Mouse (Mus musculus) embryonic facial prominence, embryonic 11.5 days (tissue): ENCODE results near the gene Vasp. TPM values are rescaled to one million over a fixed set of nuclear protein-coding genes. Genes with fewer than 3 reads are reported as not detected.

Experiments used
- ATAC-seq: fragments of 200-750 bp; cut with Nextera tagmentation; replicated peaks from 2 replicates; pipeline ENCODE4 v1.8.0; 2017; ENCODE audit warnings: low read depth; ENCODE audit not compliant: insufficient number of reproducible peaks, low FRiP score, low TSS enrichment
- DNase-seq: peaks from one replicate; pipeline ENCODE4 v3.0.0-alpha.2; 2015; ENCODE audit warnings: low spot score
- H3K27ac ChIP-seq: fragments of 300-500 bp; sonication (generic); replicated peaks from 2 replicates; pipeline ENCODE4 v1.5.1; 2014; ENCODE audit warnings: mild to moderate bottlenecking, low read depth, low read length, control low read depth
- H3K27me3 ChIP-seq: fragments of 300-500 bp; sonication (generic); 2 replicates; pipeline ENCODE4 v1.6.1; 2014; ENCODE audit warnings: mild to moderate bottlenecking, low read length, moderate library complexity, mixed read lengths; ENCODE audit not compliant: control insufficient read depth, insufficient read depth
- H3K36me3 ChIP-seq: fragments of 300-500 bp; sonication (generic); replicated peaks from 2 replicates; pipeline ENCODE4 v1.6.1; 2014; ENCODE audit warnings: low read depth, mild to moderate bottlenecking, low read length, moderate library complexity, mixed read lengths; ENCODE audit not compliant: control insufficient read depth, insufficient read depth
- H3K4me1 ChIP-seq: fragments of 300-500 bp; sonication (generic); 2 replicates; pipeline ENCODE4 v1.6.1; 2014; ENCODE audit warnings: low read length, mixed read lengths; ENCODE audit not compliant: control insufficient read depth, insufficient read depth
- H3K4me2 ChIP-seq: fragments of 300-500 bp; sonication (generic); 2 replicates; pipeline ENCODE4 v1.6.1; 2014; ENCODE audit warnings: low read depth, mild to moderate bottlenecking, control low read depth, low read length, moderate library complexity
- H3K4me3 ChIP-seq: fragments of 300-500 bp; sonication (generic); 2 replicates; pipeline ENCODE4 v1.5.1; 2014; ENCODE audit warnings: low read depth, low read length, control low read depth
- H3K9ac ChIP-seq: fragments of 300-500 bp; sonication (generic); replicated peaks from 2 replicates; pipeline ENCODE4 v1.6.1; 2014; ENCODE audit warnings: mild to moderate bottlenecking, control low read depth, low read length
- H3K9me3 ChIP-seq: fragments of 300-500 bp; sonication (generic); replicated peaks from 2 replicates; pipeline ENCODE4 v1.6.1; 2016; ENCODE audit warnings: mild to moderate bottlenecking, low read length, inconsistent platforms, mixed read lengths; ENCODE audit not compliant: control insufficient read depth
- WGBS: fragments of 180-500 bp; shearing (Covaris S2); extraction: QIAGEN DNeasy Blood & Tissue Kit; methylation state at CpG from one replicate; pipeline ENCODE4 v1.1.7; 2014; 5-methylcytosine and 5-hydroxymethylcytosine counted together
- polyA plus RNA-seq: library from polyadenylated mRNA; unstranded; fragments of >200 nt; fragmentation: Nextera tagmentation; extraction: Ambion mirVana; gene quantifications from 2 replicates; pipeline ENCODE4 v1.2.1, GENCODE M21; 2014

The Vasp gene
- polyA plus RNA-seq, 1 experiment from 2014 or later = 53.2 TPM

DNA sequence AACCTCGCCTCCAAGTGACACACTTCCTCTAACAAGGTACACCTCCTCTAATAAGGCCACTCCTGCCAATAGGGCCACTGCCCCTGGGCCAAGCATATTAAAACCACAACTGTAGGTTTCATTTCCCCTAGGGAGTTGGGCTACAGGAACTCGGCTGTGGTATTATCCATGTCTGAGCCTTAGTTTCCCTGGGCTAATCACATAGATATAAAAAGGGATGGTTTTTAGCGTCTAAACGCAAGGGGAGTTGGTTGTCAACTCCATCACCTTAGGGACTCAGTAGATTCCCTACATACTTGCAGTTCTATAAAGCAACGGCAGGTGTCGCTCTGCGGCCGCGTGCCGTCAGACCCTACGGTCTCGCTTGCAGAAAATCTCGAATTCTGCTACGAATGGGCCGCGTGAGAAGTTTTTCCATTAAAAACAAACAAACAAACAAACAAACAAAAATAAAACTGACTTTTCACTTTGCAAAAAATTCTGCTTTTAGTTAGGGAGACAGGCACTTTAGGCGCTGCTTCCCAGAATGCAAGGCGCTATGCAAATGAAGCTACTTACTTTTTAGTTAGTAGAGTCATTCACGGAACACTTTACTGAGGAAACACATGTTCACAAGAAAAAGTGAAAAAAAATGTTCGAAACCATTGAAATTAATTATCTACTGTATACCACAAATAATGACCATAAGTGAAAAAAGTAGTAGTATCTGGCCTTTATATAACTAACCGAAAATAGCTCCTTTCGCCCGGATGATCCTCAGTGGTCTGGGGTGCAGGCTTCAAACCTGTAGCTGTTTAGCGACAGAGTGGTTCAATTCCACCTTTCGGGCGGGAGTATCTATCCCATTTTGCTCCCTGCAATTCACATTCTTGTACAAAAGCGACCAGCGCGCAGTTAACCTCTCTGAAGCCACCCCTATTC lies 29.1 kb upstream of the Vasp start:
- H3K9me3 ChIP-seq = no peaks in the 10 kb centered on the region
- peak; percentile 65 for ATAC-seq
- peak overlapping the region; percentile 29; the same call in 1 of the 2 replicates for H3K4me3 ChIP-seq
- H3K36me3 ChIP-seq = no peaks in the 10 kb centered on the region
- H3K4me2 ChIP-seq = peak overlapping the region; percentile 30
- under 1% methylated on average over 29 of the region's 29 CpGs for WGBS
- peak; percentile 88 for DNase-seq
- H3K27ac ChIP-seq = no peak overlapping the region
- H3K27me3 ChIP-seq = peaks cover 36% of the 10 kb centered on the region
- H3K4me1 ChIP-seq = peaks cover 6% of the 10 kb centered on the region
- no peak overlapping the region for H3K9ac ChIP-seq

DNA sequence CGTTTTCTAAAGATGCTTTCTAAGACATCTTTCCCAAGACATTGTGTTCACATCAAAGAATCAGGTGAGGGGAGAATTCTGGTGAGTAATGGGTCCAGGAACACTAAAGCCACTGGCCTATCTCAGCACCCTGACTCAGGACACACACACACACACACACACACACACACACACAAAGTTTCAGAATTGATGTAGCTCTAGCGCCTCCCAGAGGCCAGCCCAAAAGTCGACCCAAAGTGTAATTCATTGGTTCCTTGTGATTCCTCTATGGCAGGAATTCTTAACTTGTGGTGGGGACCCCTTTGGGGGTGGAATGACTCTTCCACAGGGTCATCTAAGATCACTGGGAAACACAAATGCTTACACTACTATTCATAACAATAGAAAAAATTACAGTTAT lies 27.6 kb upstream of the Vasp start:
- H3K9me3 ChIP-seq = no peaks in the 10 kb centered on the region
- 25% methylated on average over 3 of the region's 3 CpGs for WGBS
- DNase-seq (peak; percentile 68), ATAC-seq (no peak)
- no peaks in the 10 kb centered on the region for H3K4me1 ChIP-seq
- no peak overlapping the region for H3K4me2 ChIP-seq
- H3K27me3 ChIP-seq = peaks cover 22% of the 10 kb centered on the region
- no peak overlapping the region for H3K4me3 ChIP-seq
- no peak overlapping the region for H3K9ac ChIP-seq
- no peak overlapping the region for H3K27ac ChIP-seq
- H3K36me3 ChIP-seq = no peaks in the 10 kb centered on the region

DNA sequence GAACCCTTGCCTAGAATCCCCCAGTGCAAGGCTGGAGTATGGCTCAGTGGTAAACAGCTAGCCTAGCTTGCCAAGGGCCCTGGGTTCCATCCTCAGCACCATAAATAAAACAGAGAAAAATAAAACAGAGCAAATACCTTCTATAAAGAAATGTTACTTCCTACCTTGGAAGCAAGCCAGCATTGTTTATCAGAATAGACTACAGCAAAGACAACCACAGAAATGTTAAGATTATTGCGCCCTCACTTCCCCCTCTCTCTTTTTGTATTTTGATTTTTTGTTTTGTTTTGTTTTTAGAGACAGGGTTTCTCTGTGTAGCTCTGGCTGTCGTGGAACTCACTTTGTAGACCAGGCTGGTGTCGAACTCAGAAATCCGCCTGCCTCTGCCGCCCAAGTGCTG lies 26.2 kb upstream of the Vasp start:
- Histone ChIP-seq H3K27ac (no peak overlapping the region), H3K9ac (no peak overlapping the region), H3K4me3 (no peak overlapping the region), H3K4me2 (no peak overlapping the region), H3K27me3 (peaks cover 10% of the 10 kb centered on the region), H3K36me3 (no peaks in the 10 kb centered on the region), H3K4me1 (no peaks in the 10 kb centered on the region), H3K9me3 (no peaks in the 10 kb centered on the region)
- no peak for DNase-seq
- no peak for ATAC-seq
- WGBS = 93% methylated on average over 5 of the region's 5 CpGs

DNA sequence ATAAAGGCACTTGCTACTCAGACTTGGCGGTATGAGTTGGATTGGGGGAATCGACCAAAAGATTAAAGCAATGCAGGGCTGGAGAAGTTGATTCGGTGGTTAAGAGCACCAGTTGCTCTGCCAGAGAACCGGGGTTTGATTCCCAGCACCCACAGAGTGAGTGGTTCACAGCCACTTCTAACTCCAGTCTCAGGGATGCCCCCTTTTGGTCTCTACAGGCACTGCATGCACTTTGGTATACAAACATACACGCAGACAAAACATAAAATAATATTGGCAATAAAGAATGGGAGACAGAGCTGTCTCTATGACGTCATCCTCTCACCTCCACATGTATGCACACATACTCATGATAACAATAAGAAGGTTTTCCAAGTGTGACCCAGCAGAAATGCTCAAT lies 25.4 kb upstream of the Vasp start:
- no peaks in the 10 kb centered on the region for H3K9me3 ChIP-seq
- ATAC-seq (no peak), DNase-seq (no peak)
- H3K27me3 ChIP-seq = peaks cover 4% of the 10 kb centered on the region; the same call in 1 of the 2 replicates
- no peaks in the 10 kb centered on the region for H3K36me3 ChIP-seq
- H3K4me3 ChIP-seq = no peak overlapping the region
- no peaks in the 10 kb centered on the region for H3K4me1 ChIP-seq
- WGBS = 87% methylated on average over 6 of the region's 6 CpGs
- H3K9ac ChIP-seq = no peak overlapping the region
- H3K27ac ChIP-seq = no peak overlapping the region
- H3K4me2 ChIP-seq = no peak overlapping the region

DNA sequence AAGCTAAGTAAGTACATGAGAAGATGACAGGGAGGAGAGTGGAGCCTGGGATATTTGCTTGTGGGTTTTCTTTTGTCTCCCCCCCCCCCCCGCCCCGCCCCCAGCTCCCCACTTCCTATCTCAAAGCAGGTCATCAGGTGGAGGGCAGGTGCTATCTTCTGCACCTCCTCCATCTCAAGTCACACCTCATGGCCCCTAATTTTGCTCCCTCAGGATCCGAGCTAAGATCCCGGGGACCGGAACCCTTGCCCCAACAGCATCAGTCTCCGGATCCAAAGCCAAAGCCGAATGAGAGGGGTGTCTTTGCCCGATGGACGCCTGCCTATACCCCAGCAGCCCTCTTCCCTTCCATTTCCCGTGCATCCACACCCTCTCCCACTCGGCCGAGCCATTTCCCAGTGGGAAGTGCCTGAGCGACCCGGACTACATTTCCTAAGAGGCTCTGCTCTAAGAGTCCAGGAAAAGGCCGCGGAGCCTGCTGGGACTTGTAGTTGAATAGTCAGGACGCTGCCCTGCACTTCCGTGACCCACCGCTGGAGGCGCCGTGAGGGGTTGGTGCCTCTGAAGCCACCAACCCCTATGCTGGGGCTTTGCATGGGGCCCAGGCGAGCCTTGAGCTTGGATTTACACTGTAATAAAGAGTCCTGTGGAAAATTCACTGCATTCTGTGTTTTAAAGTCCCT lies 24.0 kb upstream of the Vasp start:
- H3K4me3 ChIP-seq = no peak overlapping the region; the same call in 1 of the 2 replicates
- H3K27ac ChIP-seq = no peak overlapping the region
- H3K27me3 ChIP-seq = no peaks in the 10 kb centered on the region
- no peaks in the 10 kb centered on the region; the same call in 1 of the 2 replicates for H3K4me1 ChIP-seq
- 12% methylated on average over 21 of the region's 22 CpGs for WGBS
- DNase-seq (peak; percentile 98), ATAC-seq (peak; percentile 54)
- H3K9me3 ChIP-seq = no peaks in the 10 kb centered on the region
- H3K9ac ChIP-seq = peak overlapping the region; percentile 14
- peak overlapping the region; percentile 26 for H3K4me2 ChIP-seq
- no peaks in the 10 kb centered on the region for H3K36me3 ChIP-seq

DNA sequence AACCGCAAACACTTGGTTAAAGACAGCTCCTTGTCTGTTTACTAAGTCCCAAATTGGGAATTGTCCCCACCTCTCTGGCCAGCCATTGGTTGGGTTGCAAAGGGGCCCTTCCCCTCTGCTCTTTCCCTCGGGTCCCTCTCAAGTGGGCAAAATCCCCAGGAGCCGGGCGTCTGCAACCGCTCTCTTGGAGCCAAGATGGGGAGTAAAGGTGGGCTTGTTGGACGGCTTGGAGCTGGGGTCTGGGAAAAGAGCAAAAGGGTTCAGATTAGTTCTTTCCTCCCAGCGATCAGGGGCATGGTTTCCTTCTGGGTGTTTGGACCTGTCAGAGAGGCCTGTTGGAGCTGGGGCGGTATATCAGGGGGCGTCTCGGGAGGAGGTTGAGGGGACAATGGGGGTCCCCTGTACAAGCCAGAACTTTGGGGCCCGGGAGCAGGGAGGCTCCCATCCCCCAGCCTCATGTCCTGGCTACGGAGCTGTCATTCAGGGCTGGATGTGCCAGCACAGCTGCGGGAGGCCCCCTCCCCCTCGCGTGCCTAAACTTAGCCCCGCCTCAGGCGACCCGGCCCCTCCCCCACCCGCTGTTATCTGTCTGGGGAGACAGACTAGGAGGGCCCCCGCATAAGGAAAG lies 19.5 kb upstream of the Vasp start:
- under 1% methylated on average over 20 of the region's 20 CpGs for WGBS
- DNase-seq (peak; percentile 53), ATAC-seq (no peak)
- Histone ChIP-seq H3K4me2 (peak overlapping the region; percentile 56), H3K36me3 (no peaks in the 10 kb centered on the region), H3K27ac (peak overlapping the region; percentile 3; the same call in 1 of the 2 replicates), H3K27me3 (no peaks in the 10 kb centered on the region), H3K9me3 (no peaks in the 10 kb centered on the region), H3K9ac (peak overlapping the region; percentile 46; the same call in 1 of the 2 replicates), H3K4me1 (no peaks in the 10 kb centered on the region; the same call in 1 of the 2 replicates), H3K4me3 (peak overlapping the region; percentile 26)

DNA sequence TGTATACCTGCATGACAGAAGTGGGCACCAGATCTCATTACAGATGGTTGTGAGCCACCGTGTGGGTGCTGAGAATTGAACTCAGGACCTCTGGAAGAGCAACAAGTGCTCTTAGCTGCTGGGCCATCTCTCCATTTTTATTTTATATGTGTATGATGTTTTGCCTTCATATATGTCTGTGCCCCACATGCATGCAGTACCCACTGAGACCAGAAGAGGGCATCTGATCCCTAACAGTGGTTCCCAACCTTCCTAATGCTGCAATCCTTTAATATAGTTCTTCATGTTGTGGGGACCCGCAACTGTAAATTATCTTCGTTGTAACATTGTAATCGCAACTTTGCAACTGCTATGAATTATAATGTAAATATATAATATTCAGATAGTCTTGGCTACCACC lies 13.1 kb upstream of the Vasp start:
- Histone ChIP-seq H3K4me2 (no peak overlapping the region), H3K36me3 (no peaks in the 10 kb centered on the region), H3K9me3 (no peaks in the 10 kb centered on the region), H3K27me3 (peaks cover 10% of the 10 kb centered on the region), H3K4me3 (no peak overlapping the region), H3K27ac (no peak overlapping the region), H3K4me1 (peaks cover under 1% of the 10 kb centered on the region; the same call in 1 of the 2 replicates), H3K9ac (no peak overlapping the region)
- ATAC-seq (no peak), DNase-seq (peak; percentile 70)
- WGBS = 23% methylated on average over 4 of the region's 4 CpGs
